Mouse (Mus musculus): Measurements from ENCODE around the gene Klk15. TPM values are rescaled to one million over a fixed set of nuclear protein-coding genes. Genes with fewer than 3 reads are reported as not detected.
"Not testable (repeated sequence)": the region's sequence is repeated elsewhere in the genome, so short reads cannot be mapped to it uniquely, and the experiment has no call there.

Klk15 gene
- not detected for total RNA-seq (2021)

- intact Hi-C loops (cut with DNase I) = no loop called here
- DNase-seq (ENCODE audit: low spot score) = no peak
These were observed at the start of gene Klk15 for GRCm38 (mm10) chr7:43933440-43933839. Gene Klk15 (plus strand): TSS chr7:43933740.

DNA sequence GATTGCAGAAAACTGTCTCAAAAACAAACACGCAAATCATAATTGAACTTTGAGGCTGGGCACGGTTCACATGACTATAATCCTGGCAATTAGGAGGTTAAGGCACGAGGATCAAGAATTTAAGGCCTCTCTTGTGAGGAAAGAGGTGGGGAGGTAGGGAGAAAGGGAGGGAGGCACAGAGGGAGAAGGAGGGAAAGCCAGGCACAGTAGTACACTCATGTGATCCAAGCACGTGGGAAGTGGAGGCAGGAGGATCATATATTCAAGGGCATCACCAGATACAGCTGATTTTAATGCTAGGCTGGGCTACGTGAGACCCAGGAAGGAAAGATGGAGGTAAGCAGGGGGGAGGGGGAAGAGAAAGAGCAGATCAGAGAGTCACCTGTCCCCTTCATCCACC is 42.2 kb upstream of the Klk15 start:
- DNase-seq (ENCODE audit: low spot score) = no peak
- intact Hi-C loops (cut with DNase I) = loop anchor here (10.0 kb wide), 1 partner anchor 427 kb away; the partner anchor contains the start of gene Vsig10l

DNA sequence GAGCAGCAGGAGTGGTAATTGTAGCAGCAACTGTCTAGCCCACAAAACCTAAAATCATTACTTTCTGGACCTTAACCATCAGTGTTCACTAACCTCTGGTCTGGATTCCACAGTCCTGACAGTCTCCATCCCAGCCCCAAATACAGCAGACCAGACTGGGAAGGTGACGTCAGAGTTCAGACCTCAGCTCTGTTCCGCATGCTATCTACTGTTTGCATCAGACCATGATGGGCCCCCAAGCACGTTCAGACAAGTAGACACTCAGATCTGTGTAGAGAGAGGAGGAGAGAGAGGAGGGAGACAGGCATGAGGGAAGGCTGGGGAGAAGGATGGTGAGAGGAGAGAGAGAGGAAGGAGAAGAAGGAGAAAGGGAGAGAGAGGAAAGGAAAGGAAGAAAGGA is 41.8 kb upstream of the Klk15 start:
- no peak for DNase-seq (ENCODE audit: low spot score)
- intact Hi-C loops (cut with DNase I) = loop anchor here (10.0 kb wide), 1 partner anchor 427 kb away; the partner anchor contains the start of gene Vsig10l

- peak; percentile 48 for DNase-seq (ENCODE audit: low spot score)
- intact Hi-C loops (cut with DNase I) = loop anchor here (1.0 to 10.0 kb wide), 4 partner anchors 22 to 430 kb away; partner anchors contain the start of gene Vsig10l
These were observed 38.7 kb upstream of the Klk15 start for GRCm38 (mm10) chr7:43894836-43895235.

DNA sequence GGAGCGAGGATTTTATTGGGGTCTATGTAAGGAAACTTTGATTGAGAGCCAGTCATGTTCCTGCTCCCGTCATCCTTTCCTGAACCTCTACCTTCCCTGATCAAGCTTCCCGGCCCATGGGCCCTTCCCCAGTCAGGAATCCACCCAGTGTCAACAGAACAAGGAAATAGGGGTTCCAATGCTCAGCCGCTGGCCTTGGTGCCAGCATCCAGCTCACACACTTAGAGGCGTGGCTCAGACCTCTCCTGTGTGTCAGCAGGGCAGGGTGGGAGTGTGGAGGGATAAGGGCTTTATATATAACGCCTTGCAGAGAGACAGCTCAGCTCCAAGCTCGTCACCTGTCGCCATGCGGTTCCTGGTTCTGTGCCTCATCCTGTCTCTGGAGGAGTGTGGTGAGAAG is 18.7 kb upstream of the Klk15 start:
- intact Hi-C loops (cut with DNase I) = no loop called here
- DNase-seq (ENCODE audit: low spot score) = no peak

GRCm38 (mm10) chr7:43918426-43918825 is 15.1 kb upstream of the Klk15 start:
- no peak for DNase-seq (ENCODE audit: low spot score)
- intact Hi-C loops (cut with DNase I) = no loop called here

DNA sequence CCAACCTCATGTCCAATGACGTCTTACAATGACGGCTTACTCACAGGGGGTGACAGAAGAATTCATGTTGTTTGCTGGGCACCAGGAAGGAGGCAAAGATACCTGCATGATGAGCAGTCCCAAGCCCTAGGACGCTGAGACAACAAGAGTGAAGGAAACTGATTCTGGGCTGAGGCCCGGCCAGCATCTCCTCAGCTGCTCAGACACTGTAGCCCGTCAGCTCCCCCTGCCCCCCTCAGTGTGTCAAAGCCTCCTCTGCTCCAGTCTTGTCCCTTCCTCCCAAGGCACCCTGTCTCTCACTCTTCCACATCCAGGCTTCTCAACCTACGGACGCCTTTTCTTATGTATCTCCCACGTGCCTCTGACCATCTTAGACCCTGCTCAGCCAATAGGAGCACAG is 14.7 kb upstream of the Klk15 start:
- no peak for DNase-seq (ENCODE audit: low spot score)
- intact Hi-C loops (cut with DNase I) = no loop called here

DNA sequence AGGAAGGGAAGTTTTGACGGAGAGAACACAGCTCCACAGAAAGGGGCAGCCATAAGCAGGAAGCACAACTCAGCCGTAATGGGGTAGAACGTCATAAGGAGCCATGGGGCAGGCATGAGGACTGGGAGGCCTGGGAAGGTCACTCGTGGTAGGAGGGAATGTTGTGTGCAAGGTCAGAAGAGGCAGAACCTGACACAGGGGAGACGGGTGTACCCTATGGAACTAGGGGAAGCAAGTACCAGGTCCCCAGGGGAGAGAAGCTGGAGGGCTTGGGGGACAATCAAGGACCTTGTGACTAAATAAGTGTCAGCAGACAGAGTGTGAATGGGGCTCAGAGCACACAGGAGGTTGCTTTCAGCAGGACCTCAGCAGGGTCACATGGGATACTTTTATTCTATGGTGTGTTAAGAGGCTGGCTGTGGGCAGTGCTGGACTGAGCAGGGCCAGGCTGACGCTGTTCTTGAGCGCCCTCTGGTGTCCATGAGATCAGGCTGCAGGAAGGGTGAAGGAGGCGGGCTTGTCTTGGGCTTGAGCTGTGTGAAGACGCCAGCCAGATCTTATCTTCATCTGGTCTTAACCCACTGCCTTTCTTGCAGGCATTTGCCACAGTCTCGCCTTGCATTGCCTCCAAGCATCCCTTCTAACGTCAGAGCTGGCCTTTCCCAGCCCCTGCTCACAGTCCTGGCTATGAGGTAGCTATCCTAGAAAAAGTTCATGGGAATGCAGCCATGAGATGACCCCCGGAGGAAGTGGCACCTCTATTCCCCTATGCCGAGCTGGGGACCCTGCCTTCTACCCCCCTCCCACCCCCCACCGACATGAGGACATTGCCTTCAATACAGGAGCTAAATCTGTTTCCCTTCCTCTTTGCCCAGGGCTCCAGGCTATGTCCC is 13.7 kb upstream of the Klk15 start:
- no peak for DNase-seq (ENCODE audit: low spot score)
- intact Hi-C loops (cut with DNase I) = no loop called here

- intact Hi-C loops (cut with DNase I) = no loop called here
- DNase-seq (ENCODE audit: low spot score) = no peak
These were observed 13.0 kb upstream of the Klk15 start for GRCm38 (mm10) chr7:43920582-43920981.

GRCm38 (mm10) chr7:43921087-43921486 is 12.5 kb upstream of the Klk15 start:
- no peak for DNase-seq (ENCODE audit: low spot score)
- intact Hi-C loops (cut with DNase I) = no loop called here

GRCm38 (mm10) chr7:43921941-43922340 is 11.6 kb upstream of the Klk15 start:
- no peak for DNase-seq (ENCODE audit: low spot score)
- intact Hi-C loops (cut with DNase I) = no loop called here

DNA sequence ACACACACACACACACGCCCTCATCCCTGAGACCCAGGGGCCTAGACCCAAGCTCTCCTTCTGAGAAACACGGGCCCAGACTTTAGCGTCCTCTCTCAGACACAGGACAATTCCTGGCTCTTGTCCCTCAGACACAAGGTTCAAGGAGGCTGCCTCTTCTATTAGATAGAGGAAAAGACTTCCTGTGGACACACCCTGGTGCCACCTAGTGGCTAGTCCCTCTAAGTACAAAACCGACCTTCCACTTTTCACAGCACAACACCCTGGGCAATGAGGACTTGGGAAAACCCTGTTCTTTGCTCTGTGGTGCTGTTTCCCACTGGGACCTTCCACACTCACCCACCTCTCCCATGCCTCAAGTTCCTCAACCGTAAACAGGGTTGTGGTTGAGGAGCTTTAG is 7.6 kb upstream of the Klk15 start:
- DNase-seq (ENCODE audit: low spot score) = no peak
- intact Hi-C loops (cut with DNase I) = no loop called here

- intact Hi-C loops (cut with DNase I) = no loop called here
- DNase-seq (ENCODE audit: low spot score) = no peak
These were observed 5.0 kb upstream of the Klk15 start for GRCm38 (mm10) chr7:43928521-43928920.

DNA sequence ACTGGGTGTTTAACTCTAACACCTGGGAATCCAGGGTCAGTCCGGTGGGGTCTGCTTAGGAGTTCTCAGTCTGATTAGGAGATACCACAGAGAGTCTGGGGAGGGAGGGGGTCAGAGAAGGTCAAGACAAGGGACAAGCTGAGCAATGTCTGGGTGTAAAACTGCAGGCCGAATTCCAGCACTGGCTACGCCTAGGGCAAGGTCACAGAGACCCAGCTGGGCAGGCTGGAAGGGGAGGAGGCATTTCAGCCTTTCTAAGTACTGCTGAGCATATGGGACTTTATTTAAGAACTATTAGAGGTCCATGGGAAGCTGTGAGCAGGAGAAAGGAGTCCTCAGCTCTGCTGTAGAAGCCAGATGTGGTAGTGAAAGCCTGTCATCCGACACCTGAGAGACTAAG is 1.2 kb upstream of the Klk15 start:
- DNase-seq (ENCODE audit: low spot score) = no peak
- intact Hi-C loops (cut with DNase I) = no loop called here

- no peak for DNase-seq (ENCODE audit: low spot score)
- intact Hi-C loops (cut with DNase I) = no loop called here
These were observed 1.2 kb downstream of the Klk15 start for GRCm38 (mm10) chr7:43934747-43935146.

DNA sequence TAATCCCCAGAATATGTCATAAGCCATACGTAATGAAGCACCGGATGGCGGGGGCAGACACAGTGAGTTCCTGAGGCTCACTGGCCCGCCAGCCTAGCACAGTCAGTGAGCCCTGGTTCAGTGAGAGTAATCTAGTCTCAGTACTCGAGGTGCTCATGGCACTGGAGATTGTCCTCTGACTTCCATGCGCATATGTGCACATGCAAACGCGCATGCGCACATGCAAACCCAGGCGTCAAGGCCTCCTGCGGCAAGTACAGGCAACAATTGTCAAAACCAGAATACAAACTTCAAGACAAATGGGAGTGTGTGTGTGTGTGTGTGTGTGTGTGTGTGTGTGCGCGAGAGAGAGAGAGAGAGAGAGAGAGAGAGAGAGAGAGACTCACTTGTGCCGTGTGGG is 3.0 kb downstream of the Klk15 start:
- DNase-seq (ENCODE audit: low spot score) = no peak
- intact Hi-C loops (cut with DNase I) = no loop called here

- intact Hi-C loops (cut with DNase I); DNase-seq (ENCODE audit: low spot score): not testable (repeated sequence)
These were observed 8.8 kb downstream of the Klk15 start for GRCm38 (mm10) chr7:43942293-43942692.

GRCm38 (mm10) chr7:43944727-43945264 is 11.3 kb downstream of the Klk15 start:
- no peak for DNase-seq (ENCODE audit: low spot score)
- intact Hi-C loops (cut with DNase I) = no loop called here

DNA sequence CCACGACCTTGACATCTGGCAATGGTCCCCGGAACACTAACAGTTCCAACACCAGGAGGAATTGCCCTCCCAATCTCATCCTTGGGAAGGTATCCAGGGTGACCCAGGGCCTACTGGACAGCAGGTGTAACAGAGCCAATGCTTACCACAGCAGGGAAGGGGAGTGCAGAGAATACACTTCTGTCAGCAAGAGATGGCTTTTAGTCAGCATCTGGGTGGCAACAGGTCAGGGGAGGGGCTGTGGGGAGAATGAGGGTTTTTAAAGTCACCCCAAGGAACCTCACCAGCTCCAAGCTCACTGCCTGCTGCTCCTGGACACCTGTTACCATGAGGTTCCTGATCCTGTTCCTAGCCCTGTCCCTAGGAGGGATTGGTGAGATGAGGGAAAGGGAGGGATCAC is 16.8 kb downstream of the Klk15 start, which contains the start of gene Klk1b8:
Gene Klk1b8, plus strand, starts transcription at position 301 of the 400 bp plus-strand sequence.
- no peak for DNase-seq (ENCODE audit: low spot score)
- intact Hi-C loops (cut with DNase I) = no loop called here

DNA sequence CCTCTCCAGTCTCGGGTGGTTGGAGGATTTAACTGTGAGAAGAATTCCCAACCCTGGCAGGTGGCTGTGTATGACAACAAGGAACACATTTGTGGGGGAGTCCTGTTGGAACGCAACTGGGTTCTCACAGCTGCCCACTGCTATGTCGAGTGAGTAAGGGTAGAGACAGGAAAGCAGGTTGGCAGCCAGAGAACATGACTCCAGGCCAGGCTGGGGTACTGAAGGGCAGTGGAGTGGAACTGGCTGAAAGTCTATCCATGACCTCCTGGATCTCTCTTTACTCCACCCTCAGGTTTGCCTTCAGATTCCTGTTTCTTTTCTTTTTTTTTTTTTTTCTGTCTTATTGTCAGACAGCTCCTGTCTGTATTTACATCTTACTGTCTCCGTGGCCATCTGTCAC is 19.2 kb downstream of the Klk15 start:
- no peak for DNase-seq (ENCODE audit: low spot score)
- intact Hi-C loops (cut with DNase I) = no loop called here

DNA sequence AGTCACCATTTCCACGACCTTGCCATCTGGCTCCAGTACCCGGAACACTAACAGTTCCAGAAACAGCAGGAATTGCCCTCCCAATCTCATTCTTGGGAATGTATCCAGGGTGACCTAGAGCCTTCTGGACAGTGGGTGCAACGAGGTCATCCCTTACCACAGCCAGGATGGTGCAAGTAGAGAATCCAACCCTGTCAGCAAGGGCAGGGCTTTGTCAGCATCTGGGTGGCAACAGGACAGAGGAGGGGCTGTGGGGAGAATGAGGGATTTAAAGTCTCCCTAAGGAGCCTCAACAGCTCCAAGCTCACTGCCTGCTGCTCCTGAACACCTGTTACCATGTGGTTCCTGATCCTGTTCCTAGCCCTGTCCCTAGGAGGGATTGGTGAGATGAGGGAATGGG is 32.9 kb downstream of the Klk15 start, which contains the start of gene Klk1b1:
Gene Klk1b1, plus strand, starts transcription at position 301 of the 400 bp plus-strand sequence.
- intact Hi-C loops (cut with DNase I) = no loop called here
- DNase-seq (ENCODE audit: low spot score) = no peak

Measured in heart, postnatal 25 days (tissue).